Mouse (Mus musculus): ENCODE results near the gene Plxna4.

Gene Plxna4

DNA sequence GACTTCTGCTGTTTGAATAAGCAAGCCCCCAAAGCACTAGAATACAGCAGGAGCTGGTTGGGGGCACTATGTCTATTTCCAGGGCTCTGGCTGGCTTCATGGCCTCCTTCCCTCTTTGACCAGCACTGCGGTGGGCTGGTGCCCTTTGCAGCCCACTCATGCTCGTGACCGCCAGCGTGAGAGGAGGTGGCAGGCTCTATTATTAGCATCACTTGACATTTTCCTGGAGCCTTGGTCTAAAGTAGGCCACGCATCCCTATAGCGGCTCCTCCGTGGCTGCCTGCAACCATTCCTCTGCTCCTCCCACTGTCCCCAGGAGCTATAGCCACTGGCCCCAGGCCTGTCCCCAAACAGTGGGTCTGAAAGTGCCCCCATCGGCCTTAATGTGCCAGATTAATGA lies 367.2 kb downstream of the Plxna4 start:
- no peak for DNase-seq

DNA sequence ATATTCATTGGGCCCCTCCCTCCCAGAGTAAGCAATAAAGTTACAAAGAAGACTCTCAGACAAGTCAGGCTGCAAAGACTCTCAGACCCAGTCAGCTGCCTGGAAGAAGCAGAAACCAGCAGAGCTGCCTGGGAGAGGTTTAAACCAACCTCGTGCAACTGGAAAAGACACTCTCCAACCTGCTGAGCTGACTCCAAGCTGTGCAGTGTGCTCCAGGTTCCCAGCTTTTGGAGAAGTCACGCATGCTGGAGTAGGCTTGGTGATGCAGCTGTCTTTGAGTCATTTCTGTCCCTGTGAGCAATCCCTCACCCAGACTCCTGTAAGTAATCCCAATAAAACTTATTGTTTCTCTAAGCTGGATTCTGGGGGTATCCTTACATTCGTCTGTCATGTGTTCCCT lies 369.4 kb downstream of the Plxna4 start:
- DNase-seq: no peak

DNA sequence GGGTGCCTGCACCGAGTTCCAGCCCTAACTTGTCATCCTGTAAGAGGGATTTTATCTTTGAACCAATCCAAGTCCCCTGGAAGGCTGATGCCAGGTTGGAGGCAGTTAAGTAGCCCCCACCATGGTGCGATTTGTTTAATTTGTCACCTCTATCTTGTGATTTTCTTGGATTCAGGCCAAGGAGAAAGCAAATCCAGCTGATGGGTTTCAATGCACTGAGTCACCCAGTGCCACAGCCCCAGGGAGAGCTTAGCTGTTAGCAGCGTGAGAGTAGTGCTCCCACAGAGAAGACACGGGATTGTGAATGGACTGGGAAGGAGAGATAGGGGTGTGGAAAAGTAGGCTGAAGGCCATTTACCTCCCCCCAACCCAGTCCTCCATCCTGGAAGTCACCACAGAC lies 375.6 kb downstream of the Plxna4 start:
- DNase-seq: no peak

DNA sequence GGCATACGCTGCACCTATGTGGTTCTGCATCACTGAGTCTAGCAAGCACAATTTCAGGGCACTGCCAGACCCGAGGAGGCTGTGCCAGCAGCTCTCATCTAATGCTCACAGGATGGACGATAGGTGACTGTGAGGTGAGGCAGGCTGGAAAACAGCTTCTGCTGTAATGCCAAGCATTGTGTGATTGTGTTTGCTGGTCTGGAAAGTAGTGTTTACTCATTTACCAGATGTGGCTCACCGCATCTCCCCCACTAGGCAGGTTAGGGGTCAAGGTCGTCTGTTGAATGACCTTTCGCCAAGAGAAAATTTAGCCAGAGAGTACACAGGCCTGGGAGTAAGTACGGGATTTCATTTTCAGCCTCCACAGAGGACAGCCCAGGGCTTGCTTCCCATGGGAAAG lies 377.9 kb downstream of the Plxna4 start:
- DNase-seq: peak; percentile 82

DNA sequence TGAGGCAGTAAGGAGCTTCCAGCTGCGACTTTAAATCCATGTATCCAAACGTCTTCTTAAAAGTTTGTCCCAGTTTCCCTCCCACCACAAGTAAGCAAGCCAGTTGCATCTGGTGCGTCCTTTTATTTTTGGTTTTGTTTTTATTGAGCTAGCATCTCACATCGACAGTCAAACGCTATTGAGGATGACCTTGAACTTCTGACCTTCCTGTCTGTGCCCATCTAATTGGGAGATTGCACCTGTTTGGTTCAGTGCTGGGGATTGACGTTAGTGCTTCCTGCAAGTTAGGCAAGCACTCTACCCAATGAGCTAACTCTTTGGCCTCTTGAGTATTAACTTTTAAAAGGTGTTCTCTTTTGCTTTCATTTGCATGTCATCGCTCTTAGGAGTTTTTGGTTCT lies 379.0 kb downstream of the Plxna4 start:
- DNase-seq: no peak

DNA sequence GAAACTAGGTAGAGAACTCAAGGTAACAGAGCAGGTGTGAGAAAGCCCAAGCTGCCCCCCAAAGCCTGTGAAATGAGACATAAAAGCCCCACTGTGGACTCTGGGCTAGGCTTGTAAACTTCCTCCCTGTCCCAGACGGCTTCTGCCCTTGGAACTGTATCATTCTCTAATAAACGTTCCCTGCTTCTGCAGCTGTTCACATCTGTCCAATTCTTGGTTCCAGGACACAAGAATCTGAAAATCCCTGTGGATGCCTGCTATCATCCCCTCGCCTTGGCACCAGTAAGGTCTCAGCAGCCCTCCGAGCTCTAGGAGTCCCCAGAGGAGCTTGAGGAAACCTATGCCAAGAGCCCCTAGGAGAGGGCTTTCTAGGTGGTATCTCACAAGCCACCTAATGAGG lies 383.7 kb downstream of the Plxna4 start:
- DNase-seq: no peak

DNA sequence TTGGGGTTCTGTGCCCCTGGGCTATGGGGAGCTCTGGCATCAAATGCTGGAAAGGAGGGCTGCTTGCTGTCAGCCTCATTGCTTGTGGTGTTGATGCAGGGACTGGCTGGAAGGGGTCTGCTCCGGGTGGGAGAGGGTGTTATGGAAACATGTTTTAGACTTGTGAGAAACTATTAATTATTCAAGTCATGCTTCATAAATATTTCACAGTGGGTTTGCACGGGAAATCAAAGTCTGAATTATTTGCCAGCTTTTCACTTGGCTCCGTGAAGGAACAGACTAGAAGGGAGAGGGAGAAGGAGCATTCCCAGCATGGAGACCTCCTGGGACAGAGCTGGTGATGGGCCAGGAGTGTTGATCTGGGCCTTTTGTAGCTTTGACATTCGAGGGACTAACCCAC lies 384.6 kb downstream of the Plxna4 start:
- DNase-seq: no peak

DNA sequence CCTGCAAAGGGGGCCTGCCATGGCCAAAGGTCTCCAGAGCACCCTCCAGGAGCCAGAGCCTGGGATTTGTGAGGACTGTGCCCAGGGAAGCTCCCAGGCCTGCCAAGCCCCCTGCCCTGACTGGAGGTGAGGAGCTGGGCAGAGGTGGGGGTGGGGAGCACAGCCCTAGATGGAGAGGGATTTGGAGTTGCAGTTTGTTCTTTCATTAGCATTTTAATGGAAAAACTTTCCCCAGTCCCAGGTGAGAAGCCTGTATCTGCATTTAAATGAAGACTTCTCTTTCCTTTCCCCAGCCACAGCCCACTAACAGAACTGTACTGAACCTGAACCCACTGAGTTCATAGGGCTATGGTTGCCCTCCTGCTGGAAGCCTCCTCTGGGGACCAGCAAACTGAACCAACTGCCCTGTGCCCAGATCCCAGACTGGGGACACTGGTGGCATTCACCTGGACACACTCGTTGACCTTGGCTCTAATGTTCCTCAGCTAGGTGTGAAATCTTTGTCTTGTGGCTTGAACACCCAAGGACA lies 385.3 kb downstream of the Plxna4 start:
- peak; percentile 41 for DNase-seq

DNA sequence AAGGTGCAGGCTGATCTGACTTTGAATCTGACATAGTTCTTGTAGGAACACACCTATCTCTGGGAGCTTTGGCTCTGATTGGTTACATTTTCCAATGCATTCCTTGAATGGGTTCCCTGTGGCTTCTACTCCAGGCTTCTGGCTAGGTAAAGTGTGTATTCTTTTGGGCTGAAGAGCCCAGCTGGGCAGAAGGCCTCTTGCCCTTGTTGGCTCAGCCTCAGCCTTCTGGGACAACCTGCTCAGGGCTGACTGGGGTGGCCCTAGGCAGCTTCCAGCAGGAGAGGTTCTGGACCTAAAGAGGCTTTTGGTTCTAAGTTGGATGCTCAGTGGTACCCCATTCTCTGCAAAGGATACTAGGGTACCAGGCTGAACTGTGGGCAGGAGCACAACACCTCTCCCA lies 386.5 kb downstream of the Plxna4 start:
- no peak for DNase-seq

DNA sequence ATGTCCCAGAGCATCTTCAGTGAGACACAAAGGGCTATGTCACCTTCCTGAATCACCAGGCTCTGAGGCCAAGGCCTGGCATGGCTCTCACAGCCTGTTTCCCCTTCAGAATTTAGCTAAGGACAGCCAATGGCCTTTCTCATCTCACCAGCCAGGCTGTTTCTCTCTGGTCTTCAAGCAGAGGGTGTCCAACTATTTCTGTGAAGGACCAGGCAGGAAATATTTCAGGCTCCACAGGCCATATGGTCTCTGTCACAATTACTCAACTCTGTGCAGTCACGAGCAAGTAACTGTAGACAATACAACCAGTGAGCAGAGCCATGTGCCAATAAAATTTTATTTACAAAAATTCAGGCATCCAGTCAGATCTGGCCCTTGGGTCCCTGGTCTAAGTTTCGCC lies 388.4 kb downstream of the Plxna4 start:
- DNase-seq: no peak

DNA sequence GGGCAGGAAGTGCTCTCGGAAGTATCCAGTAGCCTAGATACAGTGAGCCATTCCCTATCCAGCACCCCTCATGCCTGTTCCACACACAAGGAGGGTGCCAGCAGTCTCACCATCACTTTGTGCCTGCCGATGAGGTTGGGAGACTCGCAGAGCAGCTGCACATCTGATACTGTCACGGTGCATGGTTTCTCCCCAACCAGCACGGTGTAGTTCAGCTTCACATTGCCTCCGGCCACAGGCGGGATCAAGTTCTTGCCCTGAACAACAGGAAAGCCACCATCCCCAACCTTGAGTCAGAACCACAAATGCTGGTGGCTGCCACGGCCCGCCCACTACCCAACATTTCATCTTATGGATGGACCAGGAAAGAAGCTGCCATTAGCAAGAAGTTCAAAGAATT lies 391.1 kb downstream of the Plxna4 start:
- no peak for DNase-seq

DNA sequence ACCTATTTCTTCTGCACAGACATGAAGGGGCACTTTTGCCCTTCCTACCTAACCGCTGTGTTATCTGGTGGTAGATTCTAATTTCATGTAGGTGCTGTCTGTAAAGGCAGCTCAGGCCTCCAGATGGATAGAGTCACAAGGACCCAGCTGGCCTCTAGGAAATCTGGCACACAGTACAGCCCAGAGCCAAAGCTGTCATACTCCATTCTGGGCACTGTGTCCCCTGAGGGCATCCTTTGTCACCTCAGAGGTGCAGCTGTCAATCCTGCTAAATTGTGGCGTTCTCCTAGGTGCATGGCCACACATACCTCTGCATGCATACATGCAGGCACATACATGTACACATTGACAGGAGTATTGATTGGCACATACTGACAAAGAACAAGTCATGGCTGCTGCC lies 394.9 kb downstream of the Plxna4 start:
- DNase-seq: no peak

DNA sequence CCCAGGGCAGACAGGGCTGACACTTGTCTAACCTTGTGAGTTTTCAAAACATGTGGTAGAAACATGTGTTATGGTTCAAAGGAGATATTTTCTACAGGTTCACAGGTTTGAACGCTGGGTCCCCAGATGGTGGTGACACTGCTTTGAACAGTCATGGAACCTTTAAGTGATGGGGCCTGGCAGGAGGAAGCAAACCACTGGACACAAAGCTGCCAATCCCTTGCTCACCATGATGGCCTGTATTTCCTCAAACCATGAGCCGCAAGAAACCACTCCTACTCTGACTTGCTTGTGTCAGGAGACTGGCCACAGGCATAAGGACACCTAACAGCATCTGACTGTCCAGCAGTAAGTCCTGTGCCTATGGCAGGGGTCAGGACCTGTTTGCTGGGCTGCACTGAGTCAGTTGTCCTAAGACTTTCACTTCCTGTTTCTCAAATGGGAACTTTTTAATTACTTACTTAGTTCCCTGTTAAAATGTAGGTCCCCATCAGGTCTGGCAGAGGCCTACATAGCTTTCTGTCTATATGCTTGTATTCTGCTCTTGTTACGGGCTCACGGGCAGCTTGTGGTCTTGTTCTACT lies 403.5 kb downstream of the Plxna4 start:
- no peak for DNase-seq

DNA sequence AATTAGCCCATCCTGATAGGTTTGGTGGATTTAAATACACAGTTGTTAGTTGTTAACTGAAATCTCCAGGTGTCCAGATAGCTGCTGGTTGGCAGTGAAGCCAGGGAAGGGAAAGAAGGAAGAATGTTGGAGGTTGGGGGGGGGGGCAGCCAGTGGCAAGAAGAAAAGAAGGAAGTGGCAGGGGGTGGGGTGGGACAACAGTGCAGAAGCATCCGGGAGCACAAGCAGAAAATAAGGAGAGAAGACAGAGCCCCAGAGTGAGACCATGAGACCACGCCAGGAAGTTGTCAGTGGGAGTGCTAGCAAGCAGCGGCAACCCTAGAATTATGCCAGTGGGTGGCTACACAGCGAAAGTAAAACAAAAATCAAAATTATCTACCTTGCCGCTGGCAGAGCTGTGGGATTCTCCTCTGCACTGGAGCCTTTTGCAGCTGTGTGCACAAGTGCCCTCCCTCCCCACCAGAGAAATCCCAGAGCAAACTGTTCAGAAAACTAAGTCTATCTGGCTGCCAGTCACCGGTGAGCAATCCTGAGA lies 404.3 kb downstream of the Plxna4 start:
- DNase-seq: no peak

DNA sequence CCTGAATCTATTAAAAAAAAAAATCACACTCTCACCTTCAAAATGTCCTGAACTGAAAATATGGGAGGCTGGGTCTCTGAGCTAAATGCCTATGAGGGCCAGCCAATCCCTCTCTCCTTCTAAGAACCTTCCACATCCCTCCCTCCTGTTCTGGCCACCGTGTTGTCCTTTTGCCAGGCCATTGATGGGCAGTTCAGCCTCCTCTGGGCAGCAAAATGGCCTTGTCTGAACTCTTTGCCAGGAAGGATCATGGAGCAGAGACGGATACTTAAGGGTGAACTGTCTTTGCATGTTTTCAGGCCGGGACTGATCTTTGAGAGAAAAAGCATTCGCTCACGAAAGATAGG lies 408.0 kb downstream of the Plxna4 start:
- DNase-seq: no peak

DNA sequence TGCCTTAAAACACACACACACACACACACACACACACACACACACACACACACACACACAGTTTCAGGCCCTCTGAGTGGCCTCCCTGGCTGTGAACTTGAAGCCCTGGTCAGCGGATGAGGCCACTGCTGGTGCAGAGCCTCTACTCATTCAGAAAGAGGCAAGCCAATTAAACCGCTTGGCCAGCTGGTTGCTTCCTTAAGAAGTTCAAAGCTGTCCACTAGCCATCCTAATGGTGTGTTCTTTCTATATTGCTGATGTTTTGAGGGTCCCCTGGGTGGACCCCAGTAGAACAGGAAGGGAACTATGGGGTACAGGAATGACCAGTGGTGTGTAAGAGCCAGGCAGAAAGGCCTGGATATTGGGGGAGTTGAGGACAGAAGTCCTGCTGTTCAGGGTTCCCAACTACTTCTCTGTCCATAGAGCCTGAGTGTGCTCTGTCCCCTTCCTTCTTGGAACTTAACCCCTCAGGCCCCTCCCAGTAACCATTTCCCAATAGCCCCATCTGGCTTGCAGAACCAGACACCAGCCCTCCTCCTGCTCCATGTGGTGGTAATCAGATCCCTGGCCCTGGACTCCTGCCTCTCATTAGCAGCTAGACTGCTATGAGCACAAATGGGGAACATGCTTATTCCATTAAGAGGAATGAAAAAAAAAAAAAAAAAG lies 408.5 kb downstream of the Plxna4 start:
- DNase-seq: no peak

DNA sequence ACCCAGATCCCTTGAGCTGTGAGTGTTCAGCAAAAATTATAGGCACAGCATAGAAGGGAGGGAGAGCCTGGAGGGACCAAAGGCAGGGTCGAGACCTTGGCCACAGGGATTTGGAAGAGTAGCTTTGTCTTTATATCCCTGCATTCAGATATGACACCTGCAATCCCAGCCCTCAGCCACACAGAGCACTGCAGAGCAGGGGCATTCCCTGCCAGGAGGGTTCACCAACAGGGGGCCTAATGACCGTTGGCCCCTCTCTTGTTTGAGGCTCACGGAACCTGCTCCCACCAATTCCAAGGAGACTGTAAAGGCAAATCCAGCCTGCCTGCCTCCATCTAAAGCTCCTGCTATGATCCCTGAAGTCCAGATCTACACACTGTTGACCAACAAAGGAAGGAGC lies 410.1 kb downstream of the Plxna4 start:
- DNase-seq: no peak

DNA sequence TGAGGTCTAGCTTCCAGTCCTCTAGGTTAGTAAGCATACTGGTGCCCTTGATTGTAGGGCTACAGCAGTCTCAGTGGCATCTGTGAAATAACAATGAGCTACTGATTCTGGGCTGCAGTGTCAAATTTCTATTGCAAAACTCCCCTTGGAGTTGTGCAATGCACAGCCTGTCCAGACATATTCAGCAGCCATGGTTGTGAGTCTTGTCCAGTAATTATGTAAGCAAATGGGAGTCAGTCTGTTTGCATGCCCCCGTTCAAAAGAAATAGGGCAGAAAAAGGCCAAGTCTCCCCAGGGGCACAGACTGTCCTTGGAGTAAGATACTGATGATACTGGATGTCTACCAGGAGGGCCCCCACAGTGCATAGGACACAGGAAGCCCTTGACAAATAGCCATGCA lies 420.3 kb downstream of the Plxna4 start:
- no peak for DNase-seq

DNA sequence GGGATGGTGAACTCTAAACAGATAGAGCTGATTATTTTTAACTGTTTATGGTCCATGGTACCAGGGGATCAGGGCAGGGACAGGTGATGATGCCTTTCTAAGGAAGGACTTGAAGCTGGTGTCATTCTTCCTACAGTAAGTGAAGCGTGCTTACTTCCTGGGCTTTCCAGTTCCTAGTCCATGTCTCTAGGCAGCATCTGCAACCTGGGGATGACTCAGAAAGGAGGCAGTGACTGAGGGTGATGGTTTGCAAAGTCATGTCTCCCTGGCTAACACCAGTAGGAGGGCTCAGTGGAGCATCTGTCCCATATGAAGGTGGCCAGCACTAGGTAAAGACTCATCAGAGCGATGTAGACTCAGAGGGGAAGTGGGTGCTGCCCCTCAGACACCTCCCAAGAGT lies 427.6 kb downstream of the Plxna4 start:
- no peak for DNase-seq

DNA sequence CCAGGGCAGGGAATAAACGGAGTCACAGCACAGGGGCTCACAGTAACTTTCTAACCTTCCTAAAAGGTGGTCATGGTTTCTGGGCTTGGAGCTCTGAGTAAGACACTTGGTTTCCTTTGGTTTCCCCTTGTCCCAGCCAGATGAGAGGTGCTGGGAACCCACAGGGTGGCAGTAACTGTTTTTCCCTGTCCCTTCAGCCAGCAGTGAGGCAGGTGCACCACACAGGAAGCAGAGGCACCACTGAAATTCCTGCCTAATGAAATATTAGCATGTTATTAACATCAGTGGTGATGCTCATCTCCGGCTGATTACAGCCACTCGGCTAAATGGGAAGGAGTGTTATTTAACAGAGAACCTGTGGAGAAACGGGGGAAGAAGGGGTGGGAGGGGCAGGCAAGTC lies 428.1 kb downstream of the Plxna4 start:
- no peak for DNase-seq

DNA sequence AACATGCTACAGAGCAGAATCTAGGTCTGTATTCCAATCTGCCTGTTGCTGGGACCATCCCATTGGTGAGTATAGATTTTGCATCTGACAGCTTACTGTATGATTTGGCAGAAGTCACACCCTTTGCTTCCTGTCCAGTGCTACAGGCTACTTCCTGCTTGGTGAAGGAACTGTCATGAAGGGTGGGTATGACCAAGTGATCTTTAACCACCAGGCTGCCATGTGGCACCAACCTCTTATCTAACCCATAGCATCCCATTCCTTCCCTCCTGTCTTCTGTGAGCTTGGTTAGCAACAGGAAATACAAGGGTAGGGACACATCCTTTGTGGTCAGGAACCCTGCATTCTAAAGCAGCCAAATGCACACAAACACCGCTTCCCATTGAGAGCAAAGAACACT lies 429.6 kb downstream of the Plxna4 start:
- DNase-seq: no peak

DNA sequence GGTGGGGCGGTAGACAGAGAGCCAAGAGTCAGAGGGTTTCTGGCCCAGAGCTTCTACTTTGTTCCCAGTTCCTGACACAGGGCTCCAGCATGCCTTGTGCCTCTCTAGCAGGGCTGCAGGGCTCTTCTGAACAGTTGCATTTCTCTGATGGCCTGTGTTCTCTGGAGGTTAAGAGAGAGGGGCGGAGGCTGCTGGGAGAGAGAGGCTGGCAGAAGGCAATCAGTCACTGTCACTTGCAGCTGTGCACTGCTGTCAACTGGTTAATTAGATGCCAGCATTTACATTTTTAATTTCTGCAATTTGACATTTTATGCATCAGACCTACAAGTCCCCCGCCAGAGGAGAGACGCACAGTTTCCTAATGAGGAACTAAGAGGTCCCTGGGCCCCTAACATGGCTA lies 434.8 kb downstream of the Plxna4 start:
- no peak for DNase-seq

DNA sequence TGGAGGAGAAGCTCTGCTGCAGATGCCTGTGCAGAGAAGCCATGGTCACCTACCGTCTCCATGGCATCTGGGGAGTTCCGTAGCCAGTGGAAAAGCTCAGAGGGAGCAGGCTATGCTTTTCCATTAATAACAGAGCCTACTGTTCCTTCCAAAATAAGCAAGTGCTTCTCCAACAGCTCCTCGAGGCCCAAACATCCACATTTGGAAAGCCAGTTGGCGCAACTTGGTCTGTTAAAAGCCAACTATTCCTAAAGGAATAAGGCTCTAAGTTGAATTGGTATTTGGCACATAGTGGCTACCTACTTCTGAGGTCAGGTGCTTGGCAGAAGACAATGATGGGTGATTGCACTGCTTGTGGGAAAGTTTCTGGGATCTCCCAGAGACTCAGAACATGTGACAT lies 437.2 kb downstream of the Plxna4 start:
- DNase-seq: no peak

DNA sequence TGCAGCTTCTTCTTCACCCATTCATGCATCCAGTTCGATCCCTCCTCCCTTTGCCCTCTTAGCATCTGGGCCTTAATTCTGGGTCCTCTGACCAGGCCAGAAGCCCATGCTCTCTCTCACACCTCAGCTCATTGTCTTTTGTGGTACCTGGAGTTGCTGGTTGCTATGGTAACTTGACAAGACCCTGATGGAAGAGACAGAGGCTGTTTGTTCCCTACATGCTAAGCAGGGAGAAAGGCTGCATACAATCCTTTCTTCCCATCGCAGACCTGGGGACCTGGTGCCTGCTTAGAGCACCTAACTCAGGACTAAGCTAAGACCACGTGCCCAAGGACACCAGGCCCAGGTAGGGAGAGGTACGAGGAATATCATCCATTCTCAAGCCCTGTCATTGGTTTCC lies 443.2 kb downstream of the Plxna4 start:
- no peak for DNase-seq

DNA sequence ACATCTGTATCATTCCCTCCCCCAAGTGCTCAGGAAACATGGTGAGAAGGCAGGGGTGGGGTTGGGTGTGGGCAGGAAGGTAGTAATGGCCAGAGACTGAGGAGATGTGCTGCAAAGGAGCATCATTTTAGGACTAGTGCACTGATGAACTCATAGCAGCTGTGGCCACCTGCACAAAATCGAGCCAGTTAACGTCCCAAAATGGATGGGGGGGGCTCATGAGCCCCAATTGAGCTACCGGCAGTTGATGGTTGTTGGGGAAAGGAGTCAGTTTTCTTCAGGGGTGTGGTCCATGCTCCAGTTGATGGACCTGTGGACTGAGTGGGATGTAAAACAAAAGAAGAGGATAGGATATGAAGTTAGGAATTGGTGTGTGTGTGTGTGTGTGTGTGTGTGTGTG lies 448.5 kb downstream of the Plxna4 start:
- no peak for DNase-seq

All from kidney, adult 9 months (tissue).